Mouse (Mus musculus) heart, embryonic 10.5 days (tissue): ENCODE data around the gene Defa31. TPM values are rescaled to one million over a fixed set of nuclear protein-coding genes. Genes with fewer than 3 reads are reported as not detected.
"Not testable (repeated sequence)": the region's sequence is repeated elsewhere in the genome, so short reads cannot be mapped to it uniquely, and the experiment has no call there.

Source experiments
- DNase-seq: peaks from one replicate; pipeline ENCODE4 v3.0.0-alpha.2; 2017; ENCODE audit warnings: low spot score
- H3K27ac ChIP-seq: fragments of 300-500 bp; sonication (generic); 2 replicates; pipeline ENCODE4 v1.5.1; 2016; ENCODE audit warnings: mild to moderate bottlenecking
- H3K27me3 ChIP-seq: fragments of 300-500 bp; sonication (generic); 2 replicates; pipeline ENCODE4 v1.6.1; 2016; ENCODE audit warnings: mild to moderate bottlenecking; ENCODE audit not compliant: poor library complexity, insufficient read depth, severe bottlenecking
- H3K36me3 ChIP-seq: fragments of 300-500 bp; sonication (generic); 2 replicates; pipeline ENCODE4 v1.6.1; 2016; ENCODE audit warnings: mild to moderate bottlenecking, moderate library complexity
- H3K4me1 ChIP-seq: fragments of 300-500 bp; sonication (generic); 2 replicates; pipeline ENCODE4 v1.6.1; 2016; ENCODE audit warnings: mild to moderate bottlenecking
- H3K4me3 ChIP-seq: fragments of 300-500 bp; sonication (generic); 2 replicates; pipeline ENCODE4 v1.5.1; 2016; ENCODE audit warnings: mild to moderate bottlenecking, moderate library complexity
- H3K9me3 ChIP-seq: fragments of 300-500 bp; sonication (generic); 2 replicates; pipeline ENCODE4 v1.6.1; 2016; ENCODE audit warnings: mild to moderate bottlenecking, moderate library complexity
- WGBS: fragments of 180-500 bp; shearing (Covaris S2); methylation state at CpG from one replicate; pipeline ENCODE4 v1.1.7; 2016; 5-methylcytosine and 5-hydroxymethylcytosine counted together
- polyA plus RNA-seq: library from polyadenylated mRNA; unstranded; fragments of >200 nt; fragmentation: Nextera tagmentation; extraction: Ambion mirVana; gene quantifications from 2 replicates; pipeline ENCODE4 v1.2.1, GENCODE M21; 2016

Defa31 gene
- polyA plus RNA-seq, result not detected in 2 replicates

DNA sequence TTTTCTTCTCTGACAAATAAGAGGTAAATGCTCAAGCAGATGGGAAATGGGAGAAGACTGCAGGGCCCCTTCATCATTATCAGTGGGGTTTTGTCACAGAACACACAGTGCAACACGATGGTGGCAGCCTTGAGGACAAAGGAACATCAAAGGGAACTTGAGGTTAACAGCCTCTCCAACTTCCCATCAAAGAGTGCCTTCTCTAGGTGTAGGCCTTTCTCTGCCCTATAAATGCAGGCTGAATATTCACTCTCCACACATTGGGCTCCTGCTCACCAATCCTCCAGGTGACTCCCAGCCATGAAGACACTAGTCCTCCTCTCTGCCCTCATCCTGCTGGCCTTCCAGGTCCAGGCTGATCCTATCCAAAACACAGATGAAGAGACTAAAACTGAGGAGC lies at the start of gene Defa31:
Gene Defa31 (plus strand): TSS at position 301 of the 400 bp plus-strand sequence.
- not testable (repeated sequence) for H3K4me1 ChIP-seq, H3K27me3 ChIP-seq, H3K36me3 ChIP-seq, DNase-seq, H3K27ac ChIP-seq, H3K9me3 ChIP-seq, H3K4me3 ChIP-seq
- no CpG with 5 or more reads among the region's 1 CpGs for whole genome bisulfite sequencing

DNA sequence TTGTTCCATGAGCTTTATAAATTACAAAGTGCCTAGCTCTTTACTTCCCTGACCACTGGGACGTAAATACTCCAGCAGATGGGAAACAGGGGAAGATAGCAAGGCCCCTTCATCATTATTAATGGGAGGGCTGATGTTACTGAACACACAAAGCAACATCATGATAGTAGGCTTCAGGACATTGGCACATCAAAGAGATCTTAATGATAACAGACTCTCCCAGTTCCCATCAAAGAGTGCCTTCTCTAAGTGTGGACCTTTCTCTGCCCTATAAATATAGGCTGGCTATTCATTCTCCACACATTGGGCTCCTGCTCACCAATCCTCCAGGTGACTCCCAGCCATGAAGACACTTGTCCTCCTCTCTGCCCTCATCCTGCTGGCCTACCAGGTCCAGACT lies 29.4 kb upstream of the Defa31 start, which contains the start of gene Defa22:
Gene Defa22 (plus strand): TSS at position 301 of the 400 bp plus-strand sequence.
- H3K9me3 ChIP-seq, H3K27me3 ChIP-seq, H3K4me3 ChIP-seq, DNase-seq, H3K36me3 ChIP-seq, H3K4me1 ChIP-seq, H3K27ac ChIP-seq: not testable (repeated sequence)
- WGBS, result no CpG with 5 or more reads among the region's 1 CpGs

DNA sequence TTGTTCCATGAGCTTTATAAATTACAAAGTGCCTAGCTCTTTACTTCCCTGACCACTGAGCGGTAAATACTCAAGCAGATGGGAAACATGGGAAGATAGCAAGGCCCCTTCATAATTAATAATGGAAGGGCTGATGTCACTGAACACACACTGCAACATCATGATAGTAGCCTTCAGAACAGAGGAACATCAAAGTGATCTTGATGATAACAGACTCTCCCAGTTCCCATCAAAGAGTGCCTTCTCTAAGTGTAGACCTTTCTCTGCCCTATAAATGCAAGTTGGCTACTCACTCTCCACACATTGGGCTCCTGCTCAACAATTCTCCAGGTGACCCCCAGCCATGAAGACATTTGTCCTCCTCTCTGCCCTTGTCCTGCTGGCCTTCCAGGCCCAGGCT lies 9.8 kb downstream of the Defa31 start, which contains the start of gene Gm15293:
Gene Gm15293 (plus strand): TSS at position 301 of the 400 bp plus-strand sequence.
- not testable (repeated sequence) for H3K4me3 ChIP-seq, H3K27ac ChIP-seq, H3K36me3 ChIP-seq, H3K9me3 ChIP-seq, H3K27me3 ChIP-seq, DNase-seq, H3K4me1 ChIP-seq
- WGBS, result no CpG with 5 or more reads among the region's 1 CpGs

Other genes starting within 250 kb of the Defa31 start
- gene AY761185, start 246.9 kb upstream of the Defa31 start, polyA plus RNA-seq, result not detected in 2 replicates
- gene Defa21, start 166.1 kb upstream of the Defa31 start, polyA plus RNA-seq, result not detected in 2 replicates
- gene Defa23, start 136.6 kb upstream of the Defa31 start, polyA plus RNA-seq, result not detected in 2 replicates
- gene Defa35, start 126.6 kb upstream of the Defa31 start, polyA plus RNA-seq, result not detected in 2 replicates
- not detected in 2 replicates for gene Defa25, start 107.2 kb upstream of the Defa31 start, polyA plus RNA-seq
- not detected in 2 replicates for gene Gm14851, start 95.6 kb upstream of the Defa31 start, polyA plus RNA-seq
- not detected in 2 replicates for gene Defa30, start 57.0 kb upstream of the Defa31 start, polyA plus RNA-seq
- not detected in 2 replicates for gene Defa22, start 29.3 kb upstream of the Defa31 start, polyA plus RNA-seq
- not detected in 2 replicates for gene Gm15293, start 9.9 kb downstream of the Defa31 start, polyA plus RNA-seq
- not detected in 2 replicates for gene Gm15292, start 58.1 kb downstream of the Defa31 start, polyA plus RNA-seq
- not detected in 2 replicates for gene Defa27, start 123.9 kb downstream of the Defa31 start, polyA plus RNA-seq
- not detected in 2 replicates for gene Defa29, start 135.4 kb downstream of the Defa31 start, polyA plus RNA-seq
- not detected in 2 replicates for gene Defa2, start 186.9 kb downstream of the Defa31 start, polyA plus RNA-seq
- not detected in 2 replicates for gene Defa33, start 200.2 kb downstream of the Defa31 start, polyA plus RNA-seq
- gene Defa36, start 235.8 kb downstream of the Defa31 start, polyA plus RNA-seq, result not detected in 2 replicates